Mouse (Mus musculus) midbrain, postnatal 0 days (tissue): ENCODE measurements around the gene Il10rb. TPM values are rescaled to one million over a fixed set of nuclear protein-coding genes. Genes with fewer than 3 reads are reported as not detected.

Experiments
- ATAC-seq: fragments of 200-750 bp; cut with Nextera tagmentation; 2 replicates; pipeline ENCODE4 v1.8.0; 2017; ENCODE audit warnings: moderate number of reproducible peaks, mild to moderate bottlenecking, moderate TSS enrichment, moderate library complexity; ENCODE audit not compliant: low FRiP score
- DNase-seq: peaks from one replicate; pipeline ENCODE4 v3.0.0-alpha.2; 2015; ENCODE audit warnings: low spot score
- H3K27ac ChIP-seq: fragments of 300-500 bp; sonication (generic); 2 replicates; pipeline ENCODE4 v1.5.1; 2014; ENCODE audit warnings: low read depth, mild to moderate bottlenecking, low read length, mixed read lengths
- H3K27me3 ChIP-seq: fragments of 300-500 bp; sonication (generic); 2 replicates; pipeline ENCODE4 v1.6.1; 2014; ENCODE audit warnings: low read length, control low read depth, mixed read lengths; ENCODE audit not compliant: insufficient read depth
- H3K36me3 ChIP-seq: fragments of 300-500 bp; sonication (generic); 2 replicates; pipeline ENCODE4 v1.6.1; 2014; ENCODE audit warnings: low read length, control low read depth, mixed read lengths; ENCODE audit not compliant: insufficient read depth
- H3K4me1 ChIP-seq: fragments of 300-500 bp; sonication (generic); 2 replicates; pipeline ENCODE4 v1.6.1; 2014; ENCODE audit warnings: mild to moderate bottlenecking, control low read depth, antibody characterized with exemption, low read length, mixed read lengths; ENCODE audit not compliant: insufficient read depth
- H3K4me2 ChIP-seq: fragments of 300-500 bp; sonication (generic); 2 replicates; pipeline ENCODE4 v1.6.1; 2014; ENCODE audit warnings: low read depth, mild to moderate bottlenecking, low read length, mixed read lengths; ENCODE audit not compliant: poor library complexity, severe bottlenecking
- H3K4me3 ChIP-seq: fragments of 300-500 bp; sonication (generic); 2 replicates; pipeline ENCODE4 v1.5.1; 2014; ENCODE audit warnings: low read depth, mild to moderate bottlenecking, low read length, moderate library complexity
- H3K9ac ChIP-seq: fragments of 300-500 bp; sonication (generic); replicated peaks from 2 replicates; pipeline ENCODE4 v1.6.1; 2014; ENCODE audit warnings: mild to moderate bottlenecking, low read length, moderate library complexity, mixed read lengths; ENCODE audit not compliant: poor library complexity, severe bottlenecking
- H3K9me3 ChIP-seq: fragments of 300-500 bp; sonication (generic); 2 replicates; pipeline ENCODE4 v1.6.1; 2016; ENCODE audit warnings: low read length, control low read depth
- CTCF ChIP-seq: IDR thresholded peaks from 2 replicates; pipeline ENCODE4 v1.5.1; 2016; ENCODE audit warnings: antibody characterized with exemption, mild to moderate bottlenecking
- WGBS: fragments of 180-500 bp; shearing (Covaris S2); extraction: QIAGEN DNeasy Blood & Tissue Kit; methylation state at CpG from one replicate; pipeline ENCODE4 v1.1.7; 2014; 5-methylcytosine and 5-hydroxymethylcytosine counted together
- polyA plus RNA-seq: library from polyadenylated mRNA; unstranded; fragments of >200 nt; fragmentation: Nextera tagmentation; extraction: Ambion mirVana; gene quantifications from 2 replicates; pipeline ENCODE4 v1.2.1, GENCODE M21; 2015
- total RNA-seq: library from RNA; depleted of rRNA; stranded (reverse); fragments of >200 nt; gene quantifications from 2 replicates; pipeline ENCODE4 v1.2.3, GENCODE M21; 2014

The Il10rb gene
- total and polyA plus RNA-seq, 2 experiments from 2014 or later, result 5.5 to 10.5 TPM

GRCm38 (mm10) chr16:91416357-91416756, 10.4 kb downstream of the Il10rb start:
- no peak overlapping the region for H3K27ac ChIP-seq
- no peaks in the 10 kb centered on the region for H3K27me3 ChIP-seq
- WGBS, result 95% methylated on average over 6 of the region's 6 CpGs
- no peak overlapping the region for H3K9ac ChIP-seq
- no peak for TF ChIP-seq CTCF
- no peaks in the 10 kb centered on the region for H3K4me1 ChIP-seq
- H3K9me3 ChIP-seq, result no peaks in the 10 kb centered on the region
- ATAC-seq (no peak), DNase-seq (no peak)
- H3K4me2 ChIP-seq, result no peak overlapping the region
- no peak overlapping the region for H3K4me3 ChIP-seq
- peaks cover 6% of the 10 kb centered on the region; the same call in 1 of the 2 replicates for H3K36me3 ChIP-seq

DNA sequence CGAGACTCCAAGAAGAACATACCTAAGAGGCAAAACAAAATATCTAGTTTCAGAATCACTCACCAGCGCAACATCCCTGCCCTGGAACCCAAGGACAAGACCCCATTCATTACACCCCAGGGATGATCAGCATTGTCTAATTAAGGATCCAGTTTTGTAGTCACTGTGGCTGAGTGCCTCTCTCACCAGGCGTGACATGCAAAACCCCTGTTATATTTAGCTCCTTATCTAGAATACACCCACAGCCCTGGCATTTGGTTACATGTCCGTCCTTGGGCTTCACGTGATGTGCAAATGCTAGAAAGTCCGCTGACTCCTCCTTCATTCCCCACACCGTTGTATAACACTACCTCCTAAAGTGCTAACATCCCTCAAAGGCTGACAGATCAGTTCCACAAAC, 11.0 kb downstream of the Il10rb start:
- H3K4me1 ChIP-seq, result no peaks in the 10 kb centered on the region
- H3K9ac ChIP-seq, result no peak overlapping the region
- H3K9me3 ChIP-seq, result no peaks in the 10 kb centered on the region
- DNase-seq (no peak), ATAC-seq (no peak)
- no peak for TF ChIP-seq CTCF
- WGBS, result 84% methylated on average over 7 of the region's 7 CpGs
- no peak overlapping the region for H3K4me3 ChIP-seq
- H3K36me3 ChIP-seq, result peaks cover 6% of the 10 kb centered on the region; the same call in 1 of the 2 replicates
- no peaks in the 10 kb centered on the region for H3K27me3 ChIP-seq
- no peak overlapping the region for H3K27ac ChIP-seq
- H3K4me2 ChIP-seq, result no peak overlapping the region

- no peak for DNase-seq
- Histone ChIP-seq H3K4me1 (no peaks in the 10 kb centered on the region), H3K27ac (no peak overlapping the region), H3K9ac (no peak overlapping the region), H3K9me3 (no peaks in the 10 kb centered on the region), H3K36me3 (peaks cover 6% of the 10 kb centered on the region; the same call in 1 of the 2 replicates), H3K27me3 (no peaks in the 10 kb centered on the region), H3K4me3 (no peak overlapping the region), H3K4me2 (no peak overlapping the region)
- WGBS, result 73% methylated on average over 5 of the region's 5 CpGs
- no peak for TF ChIP-seq CTCF
- ATAC-seq, result no peak
Observed at GRCm38 (mm10) chr16:91418531-91418930, 12.6 kb downstream of the Il10rb start.

DNA sequence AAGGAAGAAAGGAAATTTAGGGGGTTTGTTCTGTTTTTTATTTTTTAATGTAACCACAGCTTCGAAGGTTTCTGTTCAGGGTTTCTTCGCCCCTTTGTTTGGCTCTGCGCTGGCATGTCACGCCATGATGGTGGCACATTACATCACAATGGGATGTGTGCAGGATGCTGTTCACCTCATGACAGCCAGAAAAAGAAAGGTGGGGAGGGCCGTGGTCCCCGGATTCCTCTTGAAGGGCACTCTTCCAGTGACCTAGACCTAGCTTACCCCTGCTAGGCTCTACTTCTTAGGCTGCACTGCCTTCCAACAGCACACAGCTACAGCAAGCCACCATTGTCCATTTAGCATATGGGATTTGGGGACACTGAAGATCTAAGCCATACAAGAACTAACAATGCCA, 19.9 kb downstream of the Il10rb start:
- no peaks in the 10 kb centered on the region for H3K4me1 ChIP-seq
- H3K9me3 ChIP-seq, result no peaks in the 10 kb centered on the region; the same call in 1 of the 2 replicates
- no peak overlapping the region for H3K9ac ChIP-seq
- no peak overlapping the region for H3K27ac ChIP-seq
- ATAC-seq, result no peak
- 83% methylated on average over 6 of the region's 6 CpGs for WGBS
- no peak for TF ChIP-seq CTCF
- H3K27me3 ChIP-seq, result no peaks in the 10 kb centered on the region
- no peak for DNase-seq
- H3K36me3 ChIP-seq, result no peaks in the 10 kb centered on the region
- H3K4me2 ChIP-seq, result no peak overlapping the region
- no peak overlapping the region for H3K4me3 ChIP-seq

- H3K9me3 ChIP-seq, result no peaks in the 10 kb centered on the region; the same call in 1 of the 2 replicates
- no peak overlapping the region for H3K9ac ChIP-seq
- no peak for ATAC-seq
- DNase-seq, result no peak
- no peaks in the 10 kb centered on the region; the same call in 1 of the 2 replicates for H3K27me3 ChIP-seq
- H3K4me1 ChIP-seq, result no peaks in the 10 kb centered on the region
- WGBS, result 83% methylated on average over 4 of the region's 4 CpGs
- no peak overlapping the region for H3K4me2 ChIP-seq
- H3K36me3 ChIP-seq, result no peaks in the 10 kb centered on the region
- H3K27ac ChIP-seq, result no peak overlapping the region
- no peak overlapping the region for H3K4me3 ChIP-seq
- TF ChIP-seq CTCF, result no peak
Observed at GRCm38 (mm10) chr16:91426586-91426985, 20.6 kb downstream of the Il10rb start.

DNA sequence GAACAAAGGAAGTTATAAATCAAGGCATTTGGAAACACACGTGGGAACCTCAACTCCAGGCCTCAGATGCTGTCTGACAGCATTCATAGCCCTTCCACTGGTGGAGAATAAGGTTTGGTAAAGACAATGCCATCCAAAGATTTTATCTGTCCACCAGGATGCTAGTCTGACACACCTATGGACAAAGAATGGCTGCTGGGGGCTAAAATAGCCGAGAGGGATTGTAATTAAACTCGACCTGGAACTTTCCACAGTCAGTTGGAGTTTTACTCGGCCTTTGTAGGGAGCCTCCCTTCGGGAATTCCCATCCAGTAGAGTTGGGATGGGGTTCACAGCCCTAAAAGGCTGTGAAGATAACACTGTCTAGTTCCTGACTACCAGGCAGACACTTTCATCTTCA, 21.5 kb downstream of the Il10rb start:
- no peak for TF ChIP-seq CTCF
- ATAC-seq, result no peak
- WGBS, result 79% methylated on average over 5 of the region's 5 CpGs

More for the DNA sequence above, 21.5 kb downstream of the Il10rb start:
- H3K9me3 ChIP-seq, result no peaks in the 10 kb centered on the region; the same call in 1 of the 2 replicates
- H3K4me3 ChIP-seq, result no peak overlapping the region
- no peak overlapping the region for H3K27ac ChIP-seq
- no peaks in the 10 kb centered on the region for H3K4me1 ChIP-seq
- no peak overlapping the region for H3K9ac ChIP-seq
- H3K27me3 ChIP-seq, result no peaks in the 10 kb centered on the region; the same call in 1 of the 2 replicates
- H3K4me2 ChIP-seq, result no peak overlapping the region
- DNase-seq, result no peak
- no peaks in the 10 kb centered on the region for H3K36me3 ChIP-seq
